Mouse (Mus musculus) embryonic facial prominence, embryonic 14.5 days (tissue): ENCODE data around the gene Gm10134. TPM values are rescaled to one million over a fixed set of nuclear protein-coding genes. Genes with fewer than 3 reads are reported as not detected.

Experiments
- ATAC-seq: fragments of 200-750 bp; cut with Nextera tagmentation; 2 replicates; pipeline ENCODE4 v1.8.0; 2017; ENCODE audit warnings: low read depth, moderate number of reproducible peaks, moderate TSS enrichment
- DNase-seq: peaks from one replicate; pipeline ENCODE4 v3.0.0-alpha.2; 2015; ENCODE audit warnings: low spot score
- H3K27ac ChIP-seq: fragments of 300-500 bp; sonication (generic); replicated peaks from 2 replicates; pipeline ENCODE4 v1.5.1; 2014; ENCODE audit warnings: low read depth, mild to moderate bottlenecking, low read length, moderate library complexity
- H3K27me3 ChIP-seq: fragments of 300-500 bp; sonication (generic); replicated peaks from 2 replicates; pipeline ENCODE4 v1.6.1; 2014; ENCODE audit warnings: low read length; ENCODE audit not compliant: control insufficient read depth, insufficient read depth
- H3K36me3 ChIP-seq: fragments of 300-500 bp; sonication (generic); 2 replicates; pipeline ENCODE4 v1.6.1; 2014; ENCODE audit warnings: low read length, mixed read lengths; ENCODE audit not compliant: control insufficient read depth, insufficient read depth
- H3K4me1 ChIP-seq: fragments of 300-500 bp; sonication (generic); 2 replicates; pipeline ENCODE4 v1.6.1; 2014; ENCODE audit warnings: antibody characterized with exemption, low read length; ENCODE audit not compliant: control insufficient read depth, insufficient read depth
- H3K4me2 ChIP-seq: fragments of 300-500 bp; sonication (generic); 2 replicates; pipeline ENCODE4 v1.6.1; 2014; ENCODE audit warnings: low read depth, mild to moderate bottlenecking, low read length, moderate library complexity, mixed read lengths
- H3K4me3 ChIP-seq: fragments of 300-500 bp; sonication (generic); 2 replicates; pipeline ENCODE4 v1.5.1; 2014; ENCODE audit warnings: low read depth, mild to moderate bottlenecking, low read length
- H3K9ac ChIP-seq: fragments of 300-500 bp; sonication (generic); 2 replicates; pipeline ENCODE4 v1.6.1; 2014; ENCODE audit warnings: low read depth, mild to moderate bottlenecking, low read length, moderate library complexity, mixed read lengths
- H3K9me3 ChIP-seq: fragments of 300-500 bp; sonication (generic); 2 replicates; pipeline ENCODE4 v1.6.1; 2016; ENCODE audit warnings: low read length; ENCODE audit not compliant: control insufficient read depth
- WGBS: fragments of 180-500 bp; shearing (Covaris S2); extraction: QIAGEN DNeasy Blood & Tissue Kit; methylation state at CpG from one replicate; pipeline ENCODE4 v1.1.7; 2014; 5-methylcytosine and 5-hydroxymethylcytosine counted together
- polyA plus RNA-seq: library from polyadenylated mRNA; unstranded; fragments of >200 nt; fragmentation: Nextera tagmentation; extraction: Ambion mirVana; gene quantifications from 2 replicates; pipeline ENCODE4 v1.2.1, GENCODE M21; 2014

Gene Gm10134
- polyA plus RNA-seq, 1 experiment from 2014 or later: 2.7 TPM

DNA sequence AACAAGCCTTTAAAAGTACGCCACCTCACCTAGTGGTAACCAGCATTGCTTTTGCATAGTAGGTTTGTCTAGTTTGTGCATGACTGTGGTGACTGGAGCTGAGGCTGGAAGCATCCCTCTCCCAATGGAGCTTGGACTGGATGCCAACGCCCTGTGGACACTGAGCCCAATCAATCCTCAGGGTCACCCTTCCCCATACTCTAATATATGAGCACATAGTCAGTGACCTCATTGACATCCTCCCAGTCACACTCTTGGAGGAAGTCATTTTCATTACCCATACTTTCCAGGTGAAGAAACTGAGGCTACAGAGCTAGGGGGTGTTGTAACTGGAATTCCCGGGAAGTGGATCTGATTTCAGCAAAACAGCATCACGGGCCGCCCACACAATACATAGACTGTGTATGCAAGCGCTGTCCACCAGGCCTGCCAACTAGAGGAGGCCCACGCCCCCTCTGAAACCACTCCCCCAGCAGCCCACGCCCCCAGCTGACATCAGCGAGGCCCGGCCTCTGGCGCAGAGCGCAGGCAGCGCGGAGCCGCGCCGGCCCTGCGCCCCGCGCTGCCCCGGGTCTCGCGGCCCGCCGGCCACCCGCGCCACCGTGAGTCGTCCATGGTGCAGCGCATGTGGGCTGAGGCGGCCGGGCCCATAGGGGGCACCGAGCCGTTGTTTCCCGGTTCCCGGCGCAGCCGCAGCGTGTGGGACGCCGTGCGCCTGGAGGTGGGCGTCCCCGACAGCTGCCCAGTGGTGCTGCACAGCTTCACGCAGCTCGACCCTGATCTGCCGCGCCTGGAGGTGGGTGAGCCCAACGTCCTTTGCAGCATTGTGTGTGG, 27.3 kb downstream of the Gm10134 start:
- WGBS: 6% methylated on average over 18 of the region's 49 CpGs

DNA sequence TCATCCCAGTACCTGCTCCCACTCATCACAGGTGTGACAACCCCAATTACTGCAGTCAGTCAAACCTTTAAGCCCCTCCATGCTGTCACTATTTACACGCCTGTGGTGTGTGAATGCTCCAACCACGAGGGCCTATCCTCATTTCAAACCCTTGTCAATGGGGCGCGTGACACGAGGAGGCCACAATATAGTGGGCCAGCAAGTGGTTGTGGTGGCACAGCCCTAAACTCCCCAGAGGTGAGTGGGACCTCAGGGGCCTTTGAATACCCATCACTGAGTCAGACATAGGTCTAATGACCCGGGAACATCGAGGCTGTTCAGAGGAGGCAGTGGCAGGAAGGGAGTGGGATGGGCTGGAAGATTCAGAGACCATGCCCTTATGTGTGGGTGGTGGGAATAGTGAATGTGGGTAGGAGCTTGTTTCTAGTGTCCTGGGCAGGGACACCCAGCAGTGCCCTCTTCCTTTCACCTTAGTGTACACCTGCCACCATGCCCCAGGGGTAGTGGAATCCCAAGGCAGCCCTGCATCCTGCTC, 28.1 kb downstream of the Gm10134 start:
- H3K4me3 ChIP-seq: peak overlapping the region; percentile 75
- peak overlapping the region; percentile 83 for H3K9ac ChIP-seq
- DNase-seq (no peak), ATAC-seq (no peak)
- no peaks in the 10 kb centered on the region for H3K36me3 ChIP-seq
- no peaks in the 10 kb centered on the region for H3K27me3 ChIP-seq
- peak overlapping the region; percentile 95 for H3K27ac ChIP-seq
- H3K9me3 ChIP-seq: no peaks in the 10 kb centered on the region
- peaks cover 71% of the 10 kb centered on the region for H3K4me1 ChIP-seq
- H3K4me2 ChIP-seq: peak overlapping the region; percentile 67
- WGBS: 39% methylated on average over 7 of the region's 7 CpGs

More for the DNA sequence above, 27.3 kb downstream of the Gm10134 start:
- Histone ChIP-seq H3K9ac (peak overlapping the region; percentile 83), H3K9me3 (no peaks in the 10 kb centered on the region), H3K4me2 (peak overlapping the region; percentile 67), H3K27ac (peak overlapping the region; percentile 95), H3K4me3 (peak overlapping the region; percentile 75), H3K36me3 (no peaks in the 10 kb centered on the region), H3K4me1 (peaks cover 63% of the 10 kb centered on the region), H3K27me3 (no peaks in the 10 kb centered on the region)
- DNase-seq (peak; percentile 96), ATAC-seq (peak; percentile 95)

DNA sequence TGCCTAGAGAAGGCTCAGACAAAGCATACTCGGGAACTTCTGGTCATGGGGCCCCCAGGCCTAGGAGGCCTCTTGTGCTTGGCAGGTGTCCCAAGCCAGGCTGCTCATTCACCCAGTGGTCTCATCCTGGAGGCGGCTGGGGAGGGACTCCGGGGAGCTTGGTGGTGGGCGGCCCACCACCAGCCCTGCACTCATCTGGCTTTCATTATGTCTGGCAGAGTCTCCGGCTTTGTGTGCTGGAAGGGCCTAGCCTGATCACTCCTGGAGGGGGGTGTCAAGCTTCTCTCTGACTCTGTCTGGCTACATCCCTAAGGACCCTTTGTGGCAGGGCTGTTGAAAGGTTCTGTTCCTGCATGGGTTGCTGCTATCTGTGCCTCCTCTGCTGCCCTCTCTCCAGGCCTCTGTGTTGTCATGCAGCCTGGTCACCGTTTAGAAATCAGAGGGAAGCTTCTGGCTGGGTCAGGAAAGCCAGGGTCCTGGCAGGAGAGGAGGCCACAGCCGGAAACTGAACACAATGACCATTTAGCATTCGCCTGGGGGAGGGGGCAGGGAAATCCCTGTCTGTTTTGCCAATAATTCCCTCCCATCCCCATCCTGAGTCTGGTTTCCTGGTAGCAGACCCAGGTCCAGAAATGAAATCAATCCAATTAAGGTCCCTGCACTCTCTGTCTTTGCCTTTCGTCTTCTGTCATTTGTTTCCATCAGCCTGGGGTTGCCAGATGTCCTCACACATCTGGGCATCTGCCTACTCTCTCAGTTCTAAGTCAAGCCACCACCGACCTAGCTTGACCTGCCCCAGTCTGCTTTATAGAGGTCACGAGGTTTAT, 28.8 kb downstream of the Gm10134 start:
- H3K27ac ChIP-seq: peak overlapping the region; percentile 95
- H3K4me1 ChIP-seq: peaks cover 78% of the 10 kb centered on the region
- no peaks in the 10 kb centered on the region for H3K36me3 ChIP-seq
- WGBS: 13% methylated on average over 9 of the region's 11 CpGs
- H3K9me3 ChIP-seq: no peaks in the 10 kb centered on the region
- DNase-seq (peak; percentile 92), ATAC-seq (peak; percentile 62)
- peak overlapping the region; percentile 83 for H3K9ac ChIP-seq
- no peaks in the 10 kb centered on the region for H3K27me3 ChIP-seq
- peak overlapping the region; percentile 75 for H3K4me3 ChIP-seq
- H3K4me2 ChIP-seq: peak overlapping the region; percentile 67

DNA sequence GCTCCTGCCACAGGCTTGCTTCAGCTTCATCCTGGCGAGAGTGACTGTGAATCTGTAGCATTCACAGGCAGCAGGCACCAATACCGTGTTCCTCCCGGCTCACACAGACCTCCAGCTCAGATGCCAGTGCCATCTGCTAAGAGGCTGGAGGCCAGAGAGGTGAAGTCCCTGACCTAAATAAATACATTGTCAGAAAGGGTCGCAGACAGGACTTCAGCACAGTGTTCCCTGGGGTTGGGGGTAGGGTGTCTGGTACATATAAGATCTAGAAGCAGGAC, 29.3 kb downstream of the Gm10134 start:
- DNase-seq: no peak

DNA sequence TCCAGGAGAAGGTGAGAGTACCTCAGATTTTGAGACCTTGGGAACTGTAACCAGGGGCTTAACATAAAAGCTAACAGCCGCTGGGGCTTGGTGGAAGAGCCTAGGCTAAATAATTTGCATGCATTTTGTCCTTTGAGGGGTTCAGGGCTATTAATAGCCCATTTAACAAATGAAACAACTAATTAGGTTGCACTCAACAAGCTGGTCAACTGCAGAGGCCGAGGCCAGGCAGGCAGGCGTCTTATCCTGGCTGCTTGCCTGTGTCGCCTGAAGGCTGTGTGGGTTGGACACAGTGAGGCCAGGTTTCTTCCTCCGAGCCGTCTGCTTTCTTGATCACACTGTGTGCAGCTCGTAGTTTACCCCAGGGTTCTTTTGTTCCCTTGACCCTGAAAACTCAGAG, 29.8 kb downstream of the Gm10134 start:
- ATAC-seq: no peak
- Histone ChIP-seq H3K36me3 (no peaks in the 10 kb centered on the region; the same call in 1 of the 2 replicates), H3K4me1 (peaks cover 70% of the 10 kb centered on the region), H3K4me2 (peak overlapping the region; percentile 67), H3K4me3 (peak overlapping the region; percentile 75), H3K27ac (peak overlapping the region; percentile 95), H3K27me3 (no peaks in the 10 kb centered on the region), H3K9ac (peak overlapping the region; percentile 83), H3K9me3 (no peaks in the 10 kb centered on the region)
- no peak for DNase-seq
- 18% methylated on average over 7 of the region's 7 CpGs for WGBS

More for the DNA sequence above, 29.3 kb downstream of the Gm10134 start:
- peaks cover 74% of the 10 kb centered on the region for H3K4me1 ChIP-seq
- WGBS: 14% methylated on average over 4 of the region's 4 CpGs
- no peaks in the 10 kb centered on the region; the same call in 1 of the 2 replicates for H3K36me3 ChIP-seq
- H3K9ac ChIP-seq: peak overlapping the region; percentile 83
- no peaks in the 10 kb centered on the region for H3K9me3 ChIP-seq
- H3K27ac ChIP-seq: peak overlapping the region; percentile 95
- H3K27me3 ChIP-seq: no peaks in the 10 kb centered on the region
- no peak for ATAC-seq
- peak overlapping the region; percentile 75 for H3K4me3 ChIP-seq
- peak overlapping the region; percentile 67 for H3K4me2 ChIP-seq

DNA sequence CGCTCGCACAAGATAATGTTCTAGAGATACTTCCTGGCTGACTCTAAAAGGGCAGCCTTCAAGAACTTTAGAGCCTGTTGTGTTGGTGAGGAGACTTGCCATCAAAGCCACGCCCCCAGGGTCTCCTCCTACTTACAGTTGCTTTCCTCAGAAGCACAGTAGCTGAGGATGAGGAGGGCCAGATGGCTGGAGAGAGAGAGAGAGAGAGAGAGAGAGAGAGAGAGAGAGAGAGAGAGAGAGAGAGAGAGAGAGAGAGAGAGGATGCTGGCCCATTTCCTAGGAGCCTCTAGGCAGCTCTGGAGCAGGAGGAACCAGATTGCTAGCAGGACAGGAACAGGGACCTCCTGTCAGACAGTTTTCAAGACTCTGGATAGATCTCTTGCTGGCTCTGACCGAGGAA, 30.3 kb downstream of the Gm10134 start:
- no peak for DNase-seq

DNA sequence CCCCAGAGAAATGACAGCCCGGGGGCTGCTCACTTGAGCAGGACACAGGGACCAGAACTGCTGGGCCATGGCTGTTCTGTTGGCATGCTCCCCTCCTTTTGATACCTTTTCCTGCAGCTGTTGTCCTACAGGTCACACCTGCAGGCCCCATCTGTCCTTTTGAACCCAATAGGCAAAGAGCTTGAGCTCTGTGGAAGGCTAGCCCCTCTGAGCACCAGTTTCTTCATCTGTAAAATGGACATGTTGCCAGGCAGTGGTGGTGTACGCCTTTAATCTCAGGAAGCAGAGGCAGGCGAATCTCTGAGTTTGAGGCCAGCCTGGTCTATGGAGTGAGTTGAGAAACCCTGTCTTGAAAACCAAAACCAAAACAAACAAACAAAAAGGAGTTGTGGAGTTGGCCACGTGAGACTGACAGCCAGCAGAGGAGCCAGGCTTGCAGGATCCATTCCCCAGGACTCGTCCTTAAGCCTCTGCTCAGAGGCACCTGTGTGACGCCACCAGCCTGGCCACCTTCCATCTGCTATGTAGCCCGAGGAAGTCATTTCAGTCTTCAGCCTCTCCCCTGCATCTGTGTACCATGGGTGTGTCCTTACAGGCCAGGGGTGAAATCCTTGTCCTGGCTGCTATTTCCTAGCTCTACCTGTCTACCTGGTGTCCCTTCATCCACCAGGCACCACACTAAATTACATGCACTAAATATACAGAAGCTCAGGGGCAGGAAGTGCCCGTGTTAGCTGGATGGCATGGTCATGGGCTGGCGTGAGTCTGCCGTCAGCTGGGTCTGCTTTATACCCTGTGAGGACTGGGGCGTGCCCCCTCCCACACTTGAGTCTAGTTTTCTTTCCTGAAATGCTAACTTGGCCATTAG, 31.1 kb downstream of the Gm10134 start:
- Histone ChIP-seq H3K9ac (no peak overlapping the region), H3K36me3 (peaks cover 9% of the 10 kb centered on the region; the same call in 1 of the 2 replicates), H3K4me3 (no peak overlapping the region), H3K9me3 (no peaks in the 10 kb centered on the region), H3K27me3 (no peaks in the 10 kb centered on the region), H3K4me1 (peaks cover 65% of the 10 kb centered on the region), H3K27ac (no peak overlapping the region), H3K4me2 (no peak overlapping the region)
- WGBS: 71% methylated on average over 11 of the region's 11 CpGs
- ATAC-seq (no peak), DNase-seq (no peak)

More for the DNA sequence above, 30.3 kb downstream of the Gm10134 start:
- WGBS: 55% methylated on average over 4 of the region's 4 CpGs
- Histone ChIP-seq H3K27ac (peak overlapping the region; percentile 95; the same call in 1 of the 2 replicates), H3K36me3 (peaks cover under 1% of the 10 kb centered on the region; the same call in 1 of the 2 replicates), H3K27me3 (no peaks in the 10 kb centered on the region), H3K9ac (no peak overlapping the region; the same call in 1 of the 2 replicates), H3K4me3 (peak overlapping the region; percentile 75; the same call in 1 of the 2 replicates), H3K4me1 (peaks cover 65% of the 10 kb centered on the region), H3K4me2 (peak overlapping the region; percentile 67), H3K9me3 (no peaks in the 10 kb centered on the region)
- ATAC-seq: no peak

DNA sequence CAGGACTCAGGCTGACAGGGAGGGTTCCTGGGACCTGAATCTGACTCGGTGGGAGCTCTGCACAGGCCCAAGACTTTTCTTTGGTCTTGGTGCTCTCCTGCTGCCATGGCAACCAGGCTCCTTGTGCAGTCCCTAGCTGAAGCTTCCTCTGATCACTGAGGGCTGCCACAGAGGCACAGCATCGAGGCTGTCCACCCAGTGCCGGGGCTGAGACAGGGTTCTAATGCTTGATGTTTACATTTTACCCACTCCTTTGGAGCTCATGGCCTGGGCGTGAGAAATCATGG, 31.7 kb downstream of the Gm10134 start:
- Histone ChIP-seq H3K36me3 (peaks cover 15% of the 10 kb centered on the region), H3K9ac (no peak overlapping the region), H3K27ac (no peak overlapping the region), H3K4me3 (no peak overlapping the region), H3K9me3 (no peaks in the 10 kb centered on the region), H3K4me2 (no peak overlapping the region), H3K27me3 (no peaks in the 10 kb centered on the region), H3K4me1 (peaks cover 60% of the 10 kb centered on the region)
- DNase-seq (no peak), ATAC-seq (no peak)
- 47% methylated on average over 4 of the region's 4 CpGs for WGBS
